In genomic region chr13:44061286-44061685, GRCm38 (mm10) we compare ENCODE assay signal across 29 mouse cellular contexts.
A peak's percentile ranks its signal among the peaks of the same experiment; 100 is the strongest.
DNase-seq lines count a peak whose midpoint lies in the region; ATAC-seq and TF ChIP-seq lines count a peak whose summit lies in the region.
"Had no signal": no experiment of that assay in that cellular context is flagged by ENCODE, and none has a peak within 500 bp of the region (broad histone marks: within the 10 kb centered on the region; RNA-seq: fewer than 3 reads in every experiment).

No protein-coding gene starts in this region.

- intact Hi-C loops in gastrocnemius, adult 2 months (cut with DNase I): no loop called here
- intact Hi-C loops in gastrocnemius, postnatal 14 days (cut with DNase I; ENCODE audit: low total_unique reads): no loop called here
- intact Hi-C loops in heart, postnatal 25 days (cut with DNase I): loop anchor here (5.0 kb wide), 2 partner anchors 194 to 241 kb away; no protein-coding TSS in a partner anchor

- H3K27ac ChIP-seq in gastrocnemius, adult 2 months: peak overlapping the region; percentile 63; the same call in 1 of the 2 replicates
- H3K27ac ChIP-seq in heart, postnatal 0 days (ENCODE audit: low read depth): 0 out of 2 replicates have a peak overlapping the region, but pooled peaks have one; percentile 16
- H3K27ac ChIP-seq in CH12.LX (ENCODE audit: insufficient read depth, low read depth): no peak overlapping the region
- H3K27ac ChIP-seq: embryonic facial prominence, embryonic 10.5 days; embryonic facial prominence, embryonic 13.5 days; forebrain, embryonic 13.5 days; hindbrain, embryonic 10.5 days; hindbrain, embryonic 13.5 days; intestine, embryonic 15.5 days had no signal

- no peaks in the 10 kb centered on the region for H3K27me3 ChIP-seq in heart, postnatal 0 days (ENCODE audit: control insufficient read depth, insufficient read depth, low read length)
- no peaks in the 10 kb centered on the region for H3K27me3 ChIP-seq in CH12.LX (replicated peaks)
- no peaks in the 10 kb centered on the region for H3K27me3 ChIP-seq in splenic B cell, adult 2 months (ENCODE audit: control insufficient read depth, insufficient read depth, low read length, poor library complexity, severe bottlenecking)
- H3K27me3 ChIP-seq: heart, embryonic 13.5 days; intestine, embryonic 15.5 days had no signal

- no peak for TF ChIP-seq POLR2A in CH12.LX (IDR thresholded peaks at IDR 0.05; ENCODE audit: low read depth, low read length)

- ATAC-seq in heart, postnatal 0 days (ENCODE audit: insufficient read depth, low read depth): no peak
- ATAC-seq: activated CD4-positive, CD25-positive, alpha-beta regulatory T cell, adult 4 months; CD4-positive, CD25-positive, alpha-beta regulatory T cell, adult 4 months; forebrain, embryonic 13.5 days; forebrain, embryonic 16.5 days; hindbrain, embryonic 16.5 days; intestine, embryonic 15.5 days had no signal

- no peak overlapping the region for H3K4me3 ChIP-seq in gastrocnemius, adult 2 months
- no peak overlapping the region for H3K4me3 ChIP-seq in heart, postnatal 0 days (ENCODE audit: low read depth, low read length)
- no peak overlapping the region for H3K4me3 ChIP-seq in CH12.LX (replicated peaks in 1 of 3; ENCODE audit: low read depth in 2 of 3, low read length in 2 of 3, poor library complexity in 1 of 3)
- H3K4me3 ChIP-seq: embryonic facial prominence, embryonic 10.5 days; embryonic facial prominence, embryonic 13.5 days; erythroblast, embryonic 14.5 days; forebrain, embryonic 13.5 days; heart, embryonic 13.5 days; hindbrain, embryonic 10.5 days; hindbrain, embryonic 13.5 days; intestine, embryonic 15.5 days had no signal

- in situ Hi-C loops in CH12.LX (cut with MboI; ENCODE audit: low pct_ligation_motif_present, low pct_unique_long_range_greater_than_20kb, low sequenced_read_pairs): no loop called here

- TF ChIP-seq CTCF in gastrocnemius, adult 2 months (IDR thresholded peaks at IDR 0.05): no peak
- no peak for TF ChIP-seq CTCF in heart, postnatal 0 days (IDR thresholded peaks at IDR 0.05; ENCODE audit: low read depth)
- no peak for TF ChIP-seq CTCF in CH12.LX (conservative IDR thresholded peaks at IDR 0.05 in 1 of 2, IDR thresholded peaks at IDR 0.05 in 1 of 2; ENCODE audit: low read depth in 2 of 2, low read length in 2 of 2)

- no peaks in the 10 kb centered on the region for H3K79me2 ChIP-seq in CH12.LX (replicated peaks; ENCODE audit: control insufficient read depth, extremely low read depth, insufficient read depth, poor library complexity, severe bottlenecking)

- H3K4me2 ChIP-seq in heart, postnatal 0 days (ENCODE audit: low read depth, low read length): no peak overlapping the region
- H3K4me2 ChIP-seq in CH12.LX (ENCODE audit: insufficient read depth, low read depth, poor library complexity, severe bottlenecking): no peak overlapping the region
- H3K4me2 ChIP-seq: forebrain, embryonic 13.5 days; heart, embryonic 13.5 days; hindbrain, embryonic 13.5 days; intestine, embryonic 15.5 days had no signal

- TF ChIP-seq RAD21 in CH12.LX (IDR thresholded peaks at IDR 0.05; ENCODE audit: low read depth, low read length): no peak

- H3K4me1 ChIP-seq in heart, postnatal 0 days (ENCODE audit: control insufficient read depth, insufficient read depth): peaks cover 70% of the 10 kb centered on the region
- peaks cover 0 to 43% of the 10 kb centered on the region in 2 experiments; a peak in 3 of 4 replicates for H3K4me1 ChIP-seq in CH12.LX (ENCODE audit: control insufficient read depth in 1 of 2, insufficient read depth in 2 of 2)

- no peak for DNase-seq in gastrocnemius, adult 2 months
- DNase-seq in gastrocnemius, postnatal 14 days: no peak
- no peak for DNase-seq in heart, postnatal 0 days (ENCODE audit: low spot score)
- DNase-seq in heart, postnatal 25 days (ENCODE audit: low spot score): no peak
- peak; percentile 22 for DNase-seq in CH12.LX (ENCODE audit: extremely low read depth)
- peak; percentile 73 for DNase-seq in splenic B cell, adult 2 months (ENCODE audit: low read depth, low spot score)
- no peak for DNase-seq in cerebellum, adult 18-20 months
- no peak for DNase-seq in adrenal gland, postnatal 25 days
- DNase-seq: adrenal gland, adult 8-10 months; adrenal gland, postnatal 36 days; cerebellum, adult 11 months; cerebellum, adult 8-10 months; cerebellum, postnatal 36 days; embryo, embryonic 11 days; gastrocnemius, postnatal 25 days; heart, postnatal 36 days; kidney, adult 11 months had no signal

- dilution Hi-C loops in CH12.LX (cut with MboI; ENCODE audit: extremely low pct_ligation_motif_present, extremely low pct_unique_long_range_greater_than_20kb, low sequenced_read_pairs): no loop called here

- H3K9ac ChIP-seq in heart, postnatal 0 days (replicated peaks; ENCODE audit: low read depth, low read length): no peak overlapping the region
- H3K9ac ChIP-seq in CH12.LX (ENCODE audit: insufficient read depth, low read depth): no peak overlapping the region
- H3K9ac ChIP-seq: embryonic facial prominence, embryonic 13.5 days; forebrain, embryonic 13.5 days; heart, embryonic 13.5 days; hindbrain, embryonic 13.5 days; intestine, embryonic 15.5 days had no signal

- H3K9me3 ChIP-seq in heart, postnatal 0 days (replicated peaks; ENCODE audit: control insufficient read depth, low read length): no peaks in the 10 kb centered on the region
- H3K9me3 ChIP-seq in CH12.LX (replicated peaks; ENCODE audit: low read length): no peaks in the 10 kb centered on the region
- H3K9me3 ChIP-seq: embryonic facial prominence, embryonic 10.5 days; embryonic facial prominence, embryonic 13.5 days; forebrain, embryonic 13.5 days; heart, embryonic 13.5 days; hindbrain, embryonic 10.5 days; hindbrain, embryonic 13.5 days; intestine, embryonic 15.5 days had no signal

- 75% methylated on average over 4 of the region's 4 CpGs for WGBS in heart, postnatal 0 days

- H3K36me3 ChIP-seq in heart, postnatal 0 days (replicated peaks; ENCODE audit: control insufficient read depth, insufficient read depth, low read length): no peaks in the 10 kb centered on the region
- H3K36me3 ChIP-seq in CH12.LX (replicated peaks in 1 of 2; ENCODE audit: control insufficient read depth in 1 of 2, insufficient read depth in 1 of 2, low read length in 1 of 2): no peaks in the 10 kb centered on the region
- H3K36me3 ChIP-seq in splenic B cell, adult 2 months (ENCODE audit: control insufficient read depth, insufficient read depth, low read length, poor library complexity, severe bottlenecking): no peaks in the 10 kb centered on the region
- H3K36me3 ChIP-seq: embryonic facial prominence, embryonic 10.5 days; embryonic facial prominence, embryonic 13.5 days; heart, embryonic 13.5 days; hindbrain, embryonic 10.5 days; hindbrain, embryonic 13.5 days; intestine, embryonic 15.5 days had no signal

- no peak for TF ChIP-seq EP300 in heart, postnatal 0 days (IDR thresholded peaks at IDR 0.05; ENCODE audit: low read depth)
- TF ChIP-seq EP300 in CH12.LX (IDR thresholded peaks at IDR 0.05; ENCODE audit: low read length): no peak

TF ChIP-seq in CH12.LX, 34 proteins besides CTCF, POLR2A, EP300 and RAD21:
- TF ChIP-seq IRF4 (IDR thresholded peaks at IDR 0.05; ENCODE audit: low read depth, low read length): no peak
- no peak for TF ChIP-seq NELFE (IDR thresholded peaks at IDR 0.05; ENCODE audit: low read depth, low read length)
- TF ChIP-seq MAZ (IDR thresholded peaks at IDR 0.05; ENCODE audit: low read depth, low read length): no peak
- TF ChIP-seq ZMIZ1 (IDR thresholded peaks at IDR 0.05; ENCODE audit: low read depth, low read length): no peak
- TF ChIP-seq UBTF (IDR thresholded peaks at IDR 0.05; ENCODE audit: low read depth, low read length): no peak
- no peak for TF ChIP-seq ZNF384 (IDR thresholded peaks at IDR 0.05; ENCODE audit: low read depth, low read length)
- no peak for TF ChIP-seq TBP (conservative IDR thresholded peaks at IDR 0.05; ENCODE audit: low read depth, low read length)
- TF ChIP-seq BHLHE40 (IDR thresholded peaks at IDR 0.05; ENCODE audit: low read depth, low read length): no peak
- no peak for TF ChIP-seq PAX5 (IDR thresholded peaks at IDR 0.05; ENCODE audit: low read length)
- TF ChIP-seq NRF1 (IDR thresholded peaks at IDR 0.05; ENCODE audit: low read depth, low read length): no peak
- TF ChIP-seq CHD1 (IDR thresholded peaks at IDR 0.05; ENCODE audit: low read depth, low read length): no peak
- TF ChIP-seq USF2 (conservative IDR thresholded peaks at IDR 0.05; ENCODE audit: low read depth, low read length): no peak
- no peak for TF ChIP-seq MAX (IDR thresholded peaks at IDR 0.05; ENCODE audit: low read length)
- no peak for TF ChIP-seq MYC (IDR thresholded peaks at IDR 0.05; ENCODE audit: low read depth, low read length)
- no peak for TF ChIP-seq ETS1 (conservative IDR thresholded peaks at IDR 0.05; ENCODE audit: low read depth, low read length)
- TF ChIP-seq JUND (conservative IDR thresholded peaks at IDR 0.05; ENCODE audit: low read depth, low read length): no peak
- no peak for TF ChIP-seq ELF1 (IDR thresholded peaks at IDR 0.05; ENCODE audit: low read depth, low read length)
- TF ChIP-seq ZKSCAN1 (IDR thresholded peaks at IDR 0.05; ENCODE audit: borderline replicate concordance, low read depth, low read length): no peak
- no peak for TF ChIP-seq SIN3A (IDR thresholded peaks at IDR 0.05; ENCODE audit: low read length)

Comparison
In these comparisons a context has a peak if more than half of its experiments do, and no peak if none do; other contexts are left out.
1. DNase-seq: peak in CH12.LX (single experiment) and splenic B cell, adult 2 months (single experiment); none in gastrocnemius, adult 2 months (single experiment), gastrocnemius, postnatal 14 days (single experiment), heart, postnatal 0 days (single experiment), heart, postnatal 25 days (single experiment), cerebellum, adult 18-20 months (0 of 2) and adrenal gland, postnatal 25 days (single experiment).